Mouse (Mus musculus): ENCODE data around the gene Hook2.

Gene Hook2

GRCm38 (mm10) chr8:84990349-84990748, at the start of gene Hook2:
Hook2 (plus strand) TSS chr8:84990603.
- DNase-seq = peak; percentile 93

GRCm38 (mm10) chr8:84943699-84944098, 46.7 kb upstream of the Hook2 start:
- no peak for DNase-seq

- DNase-seq = peak; percentile 81
These were observed 45.8 kb upstream of the Hook2 start for GRCm38 (mm10) chr8:84944478-84945160.

- DNase-seq = peak; percentile 83
These were observed 45.2 kb upstream of the Hook2 start for GRCm38 (mm10) chr8:84945235-84945632.

- peak; percentile 62 for DNase-seq
These were observed 44.5 kb upstream of the Hook2 start for GRCm38 (mm10) chr8:84945633-84946527.

GRCm38 (mm10) chr8:84946528-84947240, 43.7 kb upstream of the Hook2 start, which contains the start of gene Rtbdn:
Rtbdn (plus strand) TSS chr8:84946991.
- DNase-seq = no peak

GRCm38 (mm10) chr8:84947241-84947545, 43.2 kb upstream of the Hook2 start:
- DNase-seq = no peak

- DNase-seq = no peak
These were observed 40.6 kb upstream of the Hook2 start for GRCm38 (mm10) chr8:84949753-84950152.

GRCm38 (mm10) chr8:84952612-84953255, 37.7 kb upstream of the Hook2 start:
- no peak for DNase-seq

- peak; percentile 55 for DNase-seq
These were observed 33.6 kb upstream of the Hook2 start for GRCm38 (mm10) chr8:84956768-84957167.

- no peak for DNase-seq
These were observed 30.6 kb upstream of the Hook2 start for GRCm38 (mm10) chr8:84959811-84960210.

GRCm38 (mm10) chr8:84963952-84964351, 26.5 kb upstream of the Hook2 start:
- no peak for DNase-seq

- peak; percentile 93 for DNase-seq
These were observed 24.6 kb upstream of the Hook2 start for GRCm38 (mm10) chr8:84965731-84966291.

GRCm38 (mm10) chr8:84966603-84967002, 23.8 kb upstream of the Hook2 start:
- no peak for DNase-seq

GRCm38 (mm10) chr8:84967532-84968304, 22.7 kb upstream of the Hook2 start:
- DNase-seq = no peak

GRCm38 (mm10) chr8:84968650-84969049, 21.8 kb upstream of the Hook2 start:
- no peak for DNase-seq

- DNase-seq = peak; percentile 75
These were observed 20.9 kb upstream of the Hook2 start, which contains the start of the genes Gm49661, Prdx2 and Rnaseh2a for GRCm38 (mm10) chr8:84969241-84970134. Gm49661 (minus strand) TSS chr8:84969433. Prdx2 (plus strand) TSS chr8:84969587. Rnaseh2a (minus strand) TSS chr8:84969767.

- DNase-seq = no peak
These were observed 20.1 kb upstream of the Hook2 start for GRCm38 (mm10) chr8:84970135-84970790.

GRCm38 (mm10) chr8:84970913-84971312, 19.5 kb upstream of the Hook2 start:
- no peak for DNase-seq

- no peak for DNase-seq
These were observed 17.3 kb upstream of the Hook2 start for GRCm38 (mm10) chr8:84973079-84973478.
